Mouse (Mus musculus): ENCODE data around the gene 4930449I24Rik. TPM values are rescaled to one million over a fixed set of nuclear protein-coding genes. Genes with fewer than 3 reads are reported as not detected.

The 4930449I24Rik gene
- polyA plus RNA-seq (2014; fragmentation: Illumina TruSeq; extraction: RNeasy Lipid Tissue Mini Kit (QIAGEN cat#74804)): not detected

GRCm38 (mm10) chr5:146502099-146502498, at the start of gene 4930449I24Rik:
Gene 4930449I24Rik, plus strand, starts transcription at chr5:146502399.

GRCm38 (mm10) chr5:146481665-146482064, 20.5 kb upstream of the 4930449I24Rik start, which contains the start of gene Gm6408:
Gene Gm6408, plus strand, starts transcription at chr5:146481965.

GRCm38 (mm10) chr5:146491063-146491462, 11.1 kb upstream of the 4930449I24Rik start, which contains the start of gene Gm6370:
Gene Gm6370, plus strand, starts transcription at chr5:146491363.

GRCm38 (mm10) chr5:146513823-146514222, 11.6 kb downstream of the 4930449I24Rik start, which contains the start of gene Gm3402:
Gene Gm3402, plus strand, starts transcription at chr5:146514123.

GRCm38 (mm10) chr5:146525501-146525900, 23.3 kb downstream of the 4930449I24Rik start, which contains the start of gene Gm3404:
Gene Gm3404, plus strand, starts transcription at chr5:146525801.

GRCm38 (mm10) chr5:146537347-146537746, 35.1 kb downstream of the 4930449I24Rik start, which contains the start of gene Gm3409:
Gene Gm3409, plus strand, starts transcription at chr5:146537647.

Other genes starting within 250 kb of the 4930449I24Rik start
- gene Wasf3, start 117.4 kb upstream of the 4930449I24Rik start, polyA plus RNA-seq (2014; fragmentation: Illumina TruSeq; extraction: RNeasy Lipid Tissue Mini Kit (QIAGEN cat#74804)): 17.8 TPM
- not detected for gene Gm6408, start 20.4 kb upstream of the 4930449I24Rik start, polyA plus RNA-seq (2014; fragmentation: Illumina TruSeq; extraction: RNeasy Lipid Tissue Mini Kit (QIAGEN cat#74804))
- not detected for gene Gm6370, start 11.0 kb upstream of the 4930449I24Rik start, polyA plus RNA-seq (2014; fragmentation: Illumina TruSeq; extraction: RNeasy Lipid Tissue Mini Kit (QIAGEN cat#74804))
- not detected for gene Gm3402, start 11.7 kb downstream of the 4930449I24Rik start, polyA plus RNA-seq (2014; fragmentation: Illumina TruSeq; extraction: RNeasy Lipid Tissue Mini Kit (QIAGEN cat#74804))
- gene Gm3404, start 23.4 kb downstream of the 4930449I24Rik start, polyA plus RNA-seq (2014; fragmentation: Illumina TruSeq; extraction: RNeasy Lipid Tissue Mini Kit (QIAGEN cat#74804)): not detected
- gene Gm3409, start 35.2 kb downstream of the 4930449I24Rik start, polyA plus RNA-seq (2014; fragmentation: Illumina TruSeq; extraction: RNeasy Lipid Tissue Mini Kit (QIAGEN cat#74804)): not detected
- gene Gm3415, start 53.7 kb downstream of the 4930449I24Rik start, polyA plus RNA-seq (2014; fragmentation: Illumina TruSeq; extraction: RNeasy Lipid Tissue Mini Kit (QIAGEN cat#74804)): not detected
- not detected for gene Gpr12, start 82.8 kb downstream of the 4930449I24Rik start, polyA plus RNA-seq (2014; fragmentation: Illumina TruSeq; extraction: RNeasy Lipid Tissue Mini Kit (QIAGEN cat#74804))